Mouse (Mus musculus) liver (tissue): ENCODE measurements at regions not wholly inside any gene's neighbourhood (a gene's known extent, or its start where the extent isn't known, plus 50 kb on each side); places are given as distances from the start of the nearest gene placed in this dataset.

Experiments used
- DNase-seq: peaks from one replicate; pipeline ENCODE4 v3.0.0-alpha.2; 2020; ENCODE audit warnings: mixed read lengths

DNA sequence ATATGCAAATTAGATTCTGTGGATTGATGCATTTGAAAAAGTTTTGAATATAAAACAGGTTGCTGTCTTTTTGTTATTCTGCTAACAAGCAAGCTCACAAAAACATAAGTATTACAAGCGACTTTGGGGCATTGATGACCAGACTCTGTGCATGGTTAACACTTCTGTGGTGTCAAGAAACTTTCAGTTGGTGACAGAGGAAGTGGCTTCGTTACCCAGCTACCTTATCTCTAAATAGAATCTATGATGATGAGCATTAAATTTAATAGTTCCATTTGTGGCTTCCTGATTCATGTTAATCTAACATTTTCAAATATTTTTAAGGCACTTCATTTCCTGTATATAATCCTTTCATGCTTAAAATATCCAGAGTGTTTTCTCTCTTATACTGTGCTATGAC, 100.8 kb downstream of the Tm2d1 start:
- no peak for DNase-seq

- no peak for DNase-seq
Measured at GRCm38 (mm10) chr4:98258336-98258735, 124.8 kb downstream of the Tm2d1 start.

- DNase-seq: no peak
Measured at GRCm38 (mm10) chr4:98257711-98258110, 125.4 kb downstream of the Tm2d1 start.

- peak; percentile 28 for DNase-seq
Measured at GRCm38 (mm10) chr4:98254856-98255853, 128.0 kb downstream of the Tm2d1 start.

DNA sequence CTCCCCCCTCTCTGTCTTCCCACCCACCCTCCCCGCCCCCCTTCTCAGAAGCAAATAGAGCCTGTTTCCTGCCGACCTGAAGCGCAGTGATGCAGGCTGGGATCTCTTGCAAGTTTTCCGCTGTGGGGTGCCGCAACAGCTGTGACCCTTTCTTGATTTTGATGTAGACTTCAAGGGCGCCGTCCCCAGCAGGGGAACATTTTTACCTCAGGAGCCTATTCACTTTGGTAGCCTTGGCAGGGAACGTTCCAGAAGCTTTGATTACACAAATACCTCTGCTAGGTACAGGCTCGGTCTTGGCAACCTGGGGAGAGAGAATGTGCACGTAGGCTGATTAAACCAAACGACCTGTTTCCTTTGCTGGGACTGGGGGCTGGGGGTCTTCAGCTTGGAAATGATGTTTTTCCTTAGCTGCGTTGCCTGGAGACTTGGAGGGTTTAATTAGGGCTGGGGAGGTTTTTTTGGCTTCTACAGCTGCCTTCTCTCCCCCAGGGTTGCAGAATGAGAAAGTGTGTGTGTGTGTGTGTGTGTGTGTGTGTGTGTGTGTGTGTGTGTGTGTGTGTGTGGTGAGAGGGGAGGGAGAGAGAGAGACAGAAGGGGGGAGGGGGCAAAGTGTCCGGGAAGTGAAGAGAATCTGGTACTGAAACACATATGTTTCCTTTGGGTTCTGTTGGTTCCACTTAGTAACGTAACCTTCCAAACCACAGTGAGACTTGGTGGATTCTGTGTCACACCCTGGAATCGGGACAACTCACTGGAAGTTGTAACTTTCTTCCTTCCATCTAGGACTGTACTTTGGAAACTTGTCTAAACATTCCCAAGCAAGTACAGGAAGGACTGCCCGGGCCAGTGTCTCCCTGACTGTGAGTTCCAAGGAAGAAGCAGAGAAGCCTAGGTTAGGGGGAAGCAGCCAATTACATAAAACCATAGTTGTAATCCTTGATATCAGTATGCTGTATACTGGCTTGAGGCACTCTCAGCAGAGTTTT, 138.9 kb downstream of the Tm2d1 start:
- DNase-seq: no peak

- DNase-seq: peak; percentile 66
Measured at GRCm38 (mm10) chr4:98243502-98243901, 139.6 kb downstream of the Tm2d1 start.

GRCm38 (mm10) chr4:98241921-98242320, 141.2 kb downstream of the Tm2d1 start:
- no peak for DNase-seq

- no peak for DNase-seq
Measured at GRCm38 (mm10) chr4:98240289-98240688, 142.8 kb downstream of the Tm2d1 start.

DNA sequence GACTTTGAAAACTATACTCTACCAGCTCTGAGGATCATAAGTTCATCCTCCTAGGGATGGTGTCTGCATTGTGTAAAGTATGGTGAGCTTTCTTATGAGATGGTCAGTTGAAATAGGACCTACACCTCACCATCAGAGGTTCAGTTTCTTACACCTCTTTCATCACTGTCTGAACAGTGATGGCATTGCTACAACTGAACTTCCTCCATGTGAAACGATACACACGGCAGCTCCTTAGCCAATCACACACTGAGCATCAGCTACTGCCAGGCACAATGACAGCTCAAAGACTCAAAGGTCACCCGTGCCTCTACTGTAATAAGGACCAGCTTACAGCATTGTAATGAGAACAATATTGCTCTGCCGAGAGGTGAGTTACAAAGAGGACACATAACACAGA, 145.0 kb downstream of the Tm2d1 start:
- DNase-seq: no peak

DNA sequence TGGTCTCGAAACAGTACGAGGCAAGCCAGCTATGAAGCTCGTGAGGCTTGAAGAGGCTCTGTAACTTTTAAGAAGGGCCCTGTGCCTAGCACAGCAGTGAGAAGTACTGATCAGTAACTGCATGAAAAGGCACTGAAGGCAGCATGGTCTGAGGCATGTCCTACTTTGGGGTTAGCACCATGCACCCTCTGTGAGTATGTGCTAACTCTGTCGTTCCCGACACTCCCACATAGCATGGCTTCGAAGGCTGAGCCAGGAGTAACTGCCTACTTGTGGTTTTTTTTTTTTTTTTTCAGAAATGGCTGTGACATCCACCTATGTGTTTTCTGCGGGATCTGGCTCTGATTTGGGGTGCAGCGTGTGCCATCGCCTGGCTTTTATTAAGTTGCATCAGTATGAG, 145.6 kb downstream of the Tm2d1 start:
- no peak for DNase-seq

GRCm38 (mm10) chr4:98236006-98236783, 146.9 kb downstream of the Tm2d1 start:
- no peak for DNase-seq

DNA sequence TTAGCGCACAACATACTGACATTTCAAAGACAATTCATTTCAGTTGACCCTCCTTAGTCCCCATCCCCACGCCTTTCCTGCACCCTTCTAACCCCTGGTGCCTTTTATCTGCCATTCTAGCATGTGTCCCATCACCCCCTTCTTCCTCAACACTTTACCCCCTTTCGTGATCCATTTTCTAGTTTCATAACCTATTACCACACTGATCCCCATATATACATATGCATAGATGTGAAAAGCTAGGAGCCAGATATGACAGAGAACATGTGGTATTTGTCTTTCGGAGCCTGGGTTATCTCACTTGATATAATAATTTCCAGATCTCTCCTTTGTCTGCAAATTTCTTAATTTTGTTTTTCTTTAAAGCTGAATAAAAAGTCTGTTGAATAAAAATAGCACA, 154.9 kb downstream of the Tm2d1 start:
- no peak for DNase-seq

DNA sequence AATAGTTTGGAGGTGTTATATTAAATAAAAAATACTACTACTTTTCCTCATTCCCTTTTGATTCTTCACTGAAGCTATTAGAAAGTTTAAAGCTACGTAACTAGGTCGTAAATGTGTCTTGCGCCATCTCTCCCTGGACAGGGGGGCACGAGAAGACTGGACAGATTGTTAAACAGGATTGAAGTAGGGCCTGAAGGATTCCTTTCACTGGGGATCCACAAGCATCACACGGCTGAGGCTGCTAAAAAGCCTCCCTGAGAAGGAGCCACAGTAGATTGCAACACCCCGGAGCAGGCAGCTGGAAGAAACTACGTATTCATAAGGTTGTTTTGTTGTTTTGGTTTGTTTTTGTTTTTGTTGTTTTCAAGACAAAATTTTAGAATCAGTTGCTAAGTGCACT, 158.7 kb downstream of the Tm2d1 start:
- no peak for DNase-seq

GRCm38 (mm10) chr4:98223429-98223828, 159.7 kb downstream of the Tm2d1 start:
- no peak for DNase-seq

- DNase-seq: no peak
Measured at GRCm38 (mm10) chr4:98221566-98221965, 161.5 kb downstream of the Tm2d1 start.

- no peak for DNase-seq
Measured at GRCm38 (mm10) chr4:98215218-98215617, 167.9 kb downstream of the Tm2d1 start.

- DNase-seq: no peak
Measured at GRCm38 (mm10) chr4:98207446-98207845, 175.7 kb downstream of the Tm2d1 start.

- no peak for DNase-seq
Measured at GRCm38 (mm10) chr4:98206245-98206970, 176.7 kb downstream of the Tm2d1 start.

- no peak for DNase-seq
Measured at GRCm38 (mm10) chr4:98203129-98203528, 180.0 kb downstream of the Tm2d1 start.

- no peak for DNase-seq
Measured at GRCm38 (mm10) chr4:98202232-98202631, 180.9 kb downstream of the Tm2d1 start.

DNA sequence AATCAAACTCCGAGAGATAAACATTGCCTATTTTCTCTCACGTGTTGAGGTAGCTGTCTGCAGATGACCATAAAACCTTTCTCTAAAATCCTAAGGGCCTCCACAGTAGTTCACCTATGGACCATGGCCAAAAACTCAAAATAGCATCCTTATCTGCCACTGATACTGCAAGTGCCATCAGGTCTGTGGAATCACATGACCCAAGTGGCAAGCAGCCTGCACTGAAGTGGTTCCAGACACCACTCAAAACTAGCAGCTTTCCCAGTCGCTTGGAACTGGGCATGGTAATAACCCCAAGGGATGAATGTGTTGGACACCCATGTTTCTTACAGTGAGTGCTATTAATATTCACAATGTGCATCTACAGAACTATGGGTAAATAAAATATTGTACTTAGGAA, 182.0 kb downstream of the Tm2d1 start:
- no peak for DNase-seq

DNA sequence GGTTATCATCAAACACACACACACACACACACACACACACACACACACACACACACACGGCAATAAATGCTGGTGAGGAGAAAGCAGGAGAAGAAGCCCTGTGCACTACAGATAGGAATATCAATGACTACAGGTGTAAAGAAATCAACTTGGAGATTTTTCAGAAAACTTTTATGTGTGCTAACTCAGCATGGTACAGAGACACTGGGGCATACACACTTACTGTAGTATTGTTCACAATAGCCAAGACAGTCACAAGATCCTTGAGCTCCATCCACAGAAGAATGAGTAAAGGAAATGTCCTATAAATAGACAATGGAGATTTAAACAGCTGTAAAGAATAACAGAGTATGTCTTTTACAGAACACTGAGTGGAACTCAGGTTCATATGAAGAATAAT, 182.4 kb downstream of the Tm2d1 start:
- no peak for DNase-seq
